Comparison of ENCODE assay signal across 9 mouse cellular contexts in genomic region chr2:76001392-76001791, GRCm38 (mm10). TPM values are rescaled to one million over a fixed set of nuclear protein-coding genes. Genes with fewer than 3 reads are reported as not detected.
DNase-seq lines count a peak whose midpoint lies in the region; ATAC-seq and TF ChIP-seq lines count a peak whose summit lies in the region.
"Had no signal": no experiment of that assay in that cellular context is flagged by ENCODE, and none has a peak within 500 bp of the region (broad histone marks: within the 10 kb centered on the region; RNA-seq: fewer than 3 reads in every experiment).

No protein-coding gene starts in this region.

- peak overlapping the region; percentile 67 for H3K27ac ChIP-seq in hindbrain, embryonic 10.5 days
- no peak overlapping the region for H3K27ac ChIP-seq in hindbrain, embryonic 16.5 days (ENCODE audit: low read depth, low read length)
- H3K27ac ChIP-seq in ES-Bruce4 (ENCODE audit: insufficient read depth, low read length), result no peak overlapping the region
- H3K27ac ChIP-seq: liver, embryonic 13.5 days had no signal

- H3K4me3 ChIP-seq in hindbrain, embryonic 10.5 days, result no peak overlapping the region
- H3K4me3 ChIP-seq in hindbrain, embryonic 16.5 days (ENCODE audit: low read length), result no peak overlapping the region
- H3K4me3 ChIP-seq in ES-Bruce4 (ENCODE audit: low read depth, low read length), result no peak overlapping the region
- H3K4me3 ChIP-seq: liver, embryonic 13.5 days had no signal

- TF ChIP-seq EP300 in ES-Bruce4 (IDR thresholded peaks at IDR 0.05; ENCODE audit: insufficient read depth, low read depth, low read length), result no peak

- intact Hi-C loops in gastrocnemius, postnatal 36 days (cut with DNase I), result no loop called here

- no peaks in the 10 kb centered on the region for H3K36me3 ChIP-seq in hindbrain, embryonic 10.5 days
- H3K36me3 ChIP-seq in hindbrain, embryonic 16.5 days (ENCODE audit: control insufficient read depth, insufficient read depth, low read length), result no peaks in the 10 kb centered on the region
- no peaks in the 10 kb centered on the region for H3K36me3 ChIP-seq in ES-Bruce4 (ENCODE audit: control insufficient read depth, insufficient read depth, low read length, poor library complexity, severe bottlenecking)
- H3K36me3 ChIP-seq: liver, embryonic 13.5 days had no signal

- no peak overlapping the region for H3K9ac ChIP-seq in hindbrain, embryonic 16.5 days (ENCODE audit: low read depth, low read length)
- no peak overlapping the region for H3K9ac ChIP-seq in ES-Bruce4 (ENCODE audit: low read depth, poor library complexity, severe bottlenecking)
- H3K9ac ChIP-seq: liver, embryonic 13.5 days had no signal

- H3K4me2 ChIP-seq in hindbrain, embryonic 16.5 days (ENCODE audit: low read length), result no peak overlapping the region
- H3K4me2 ChIP-seq: liver, embryonic 13.5 days had no signal

- TF ChIP-seq POLR2A in ES-Bruce4 (IDR thresholded peaks at IDR 0.05; ENCODE audit: insufficient read depth, low read length), result no peak

- WGBS in hindbrain, embryonic 10.5 days, result 38% methylated on average over 8 of the region's 8 CpGs
- 43% methylated on average over 8 of the region's 8 CpGs for WGBS in hindbrain, embryonic 16.5 days

- peaks cover 86% of the 10 kb centered on the region for H3K4me1 ChIP-seq in hindbrain, embryonic 10.5 days (replicated peaks)
- H3K4me1 ChIP-seq in hindbrain, embryonic 16.5 days (ENCODE audit: control insufficient read depth, insufficient read depth, low read depth, low read length), result peaks cover 3% of the 10 kb centered on the region
- peaks cover 2% of the 10 kb centered on the region for H3K4me1 ChIP-seq in ES-Bruce4 (ENCODE audit: control insufficient read depth, insufficient read depth, low read length)
- H3K4me1 ChIP-seq: liver, embryonic 13.5 days had no signal

- no peak for ATAC-seq in hindbrain, embryonic 16.5 days

- H3K9me3 ChIP-seq in hindbrain, embryonic 10.5 days, result no peaks in the 10 kb centered on the region
- no peaks in the 10 kb centered on the region for H3K9me3 ChIP-seq in hindbrain, embryonic 16.5 days (ENCODE audit: control insufficient read depth, low read length)
- H3K9me3 ChIP-seq in ES-Bruce4 (replicated peaks; ENCODE audit: control insufficient read depth, insufficient read depth, low read length, poor library complexity, severe bottlenecking), result no peaks in the 10 kb centered on the region
- H3K9me3 ChIP-seq: liver, embryonic 13.5 days had no signal

- H3K27me3 ChIP-seq in hindbrain, embryonic 10.5 days (ENCODE audit: insufficient read depth, poor library complexity, severe bottlenecking), result no peaks in the 10 kb centered on the region; the same call in 1 of the 2 replicates
- H3K27me3 ChIP-seq in hindbrain, embryonic 16.5 days (replicated peaks; ENCODE audit: control insufficient read depth, insufficient read depth, low read length), result no peaks in the 10 kb centered on the region
- H3K27me3 ChIP-seq in ES-Bruce4 (ENCODE audit: control insufficient read depth, insufficient read depth, low read length, poor library complexity, severe bottlenecking), result no peaks in the 10 kb centered on the region
- H3K27me3 ChIP-seq: liver, embryonic 13.5 days had no signal

- DNase-seq in hindbrain, embryonic 10.5 days (ENCODE audit: low spot score), result peak; percentile 67
- DNase-seq in c-Kit-positive CD71-positive TER-119-negative erythroid progenitor cells, embryonic 14.5 days (ENCODE audit: low read depth), result peak; percentile 34
- DNase-seq in gastrocnemius, postnatal 36 days, result peak; percentile 39 to 62
- peak; percentile 50 to 53 for DNase-seq in layer of hippocampus, postnatal 14 days (ENCODE audit: low spot score in 2 of 2)
- DNase-seq in natural killer cell, adult 2 months (ENCODE audit: low spot score in 2 of 2), result peak; percentile 21 to 58
- DNase-seq in thymus, postnatal 14 days, result peak; percentile 78
- DNase-seq: liver, embryonic 13.5 days had no signal

- peak; percentile 96 for TF ChIP-seq CTCF in ES-Bruce4 (IDR thresholded peaks at IDR 0.05; ENCODE audit: low read depth, low read length)

RNA-seq across cellular contexts. Expression of gene Ttc30a1, which starts 19.6 kb away (rescaled TPM):
- 9.7 and 10.7 TPM in 2 replicates for polyA plus RNA-seq in hindbrain, embryonic 10.5 days (2016; fragmentation: Nextera tagmentation; extraction: Ambion mirVana)
- polyA plus RNA-seq in hindbrain, embryonic 16.5 days (2015; fragmentation: Nextera tagmentation; extraction: Ambion mirVana), result 8.9 and 9.2 TPM in 2 replicates
- 2.6 and 3.3 TPM in 2 replicates for polyA plus RNA-seq in ES-Bruce4 (2011; ENCODE audit: insufficient read depth, insufficient read length, low read depth, missing spikeins)
- 1 to 10 TPM in 1 of 2 experiments, under 1 TPM in 1; 0.72 to 1.3 TPM for total RNA-seq in gastrocnemius, postnatal 36 days (2021)
- 1 to 10 TPM; 2.9 TPM for total RNA-seq in layer of hippocampus, postnatal 14 days (2021)

RNA-seq across cellular contexts. Expression of gene Ttc30a2, which starts 23.4 kb away (rescaled TPM):
- polyA plus RNA-seq in hindbrain, embryonic 10.5 days (2016; fragmentation: Nextera tagmentation; extraction: Ambion mirVana), result 0.50 and 0.72 TPM in 2 replicates
- 0.77 and 1.1 TPM in 2 replicates for polyA plus RNA-seq in hindbrain, embryonic 16.5 days (2015; fragmentation: Nextera tagmentation; extraction: Ambion mirVana)
- polyA plus RNA-seq in ES-Bruce4 (2011; ENCODE audit: insufficient read depth, insufficient read length, low read depth, missing spikeins), result not detected in 2 replicates
- total RNA-seq in gastrocnemius, postnatal 36 days (2021), result under 1 TPM in 1 of 2 experiments, not detected in 1; 0.28 TPM
- under 1 TPM in 1 of 2 experiments, not detected in 1; 0.41 TPM for total RNA-seq in layer of hippocampus, postnatal 14 days (2021)
